Mouse (Mus musculus): ENCODE results near the gene Npcd. TPM values are rescaled to one million over a fixed set of nuclear protein-coding genes. Genes with fewer than 3 reads are reported as not detected.
A peak's percentile ranks its signal among the peaks of the same experiment; 100 is the strongest.

Npcd gene
- total and polyA plus RNA-seq, 3 experiments, result 0.29 to 0.31 (median 0.30) TPM

DNA sequence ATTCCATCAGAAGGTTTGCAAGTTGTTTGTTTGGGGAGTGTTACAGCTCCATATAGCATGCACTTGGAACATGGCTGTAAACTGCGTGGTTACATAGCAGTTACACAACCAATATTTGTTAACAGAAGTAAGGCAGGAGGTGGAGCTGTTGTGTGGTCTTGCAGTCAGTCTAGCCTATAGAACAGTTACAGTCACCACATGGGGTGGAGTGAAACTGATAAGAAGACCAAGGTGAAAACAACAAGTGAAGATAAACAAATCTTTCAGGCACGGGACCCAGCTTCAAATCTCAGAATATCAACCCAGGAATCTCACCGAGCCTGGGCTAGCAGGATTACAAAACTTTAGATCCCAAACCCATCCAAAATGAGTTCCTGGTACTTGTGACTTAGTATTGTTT, 93.3 kb downstream of the Npcd start:
- intact Hi-C loops (cut with DNase I), result loop anchor here (5.0 to 10.0 kb wide), 2 partner anchors 83 to 334 kb away; partner anchors contain the start of genes Cby1 and Fam227a
- Histone ChIP-seq H3K27me3 (ENCODE audit: control insufficient read depth, insufficient read depth, low read length) (no peaks in the 10 kb centered on the region), H3K27ac (peak overlapping the region; percentile 98), H3K79me2 (replicated peaks; ENCODE audit: control insufficient read depth, insufficient read depth, low read length) (no peaks in the 10 kb centered on the region), H3K4me3 (peak overlapping the region; percentile 11; the same call in 1 of the 2 replicates), H3K4me1 (ENCODE audit: control insufficient read depth, insufficient read depth, low read length) (peaks cover 14% of the 10 kb centered on the region), H3K36me3 (ENCODE audit: control insufficient read depth, insufficient read depth, low read length) (peaks cover 3% of the 10 kb centered on the region; the same call in 1 of the 2 replicates), H3K9ac (ENCODE audit: low read depth, low read length) (no peak overlapping the region)
- TF ChIP-seq POLR2A (IDR thresholded peaks at IDR 0.05; ENCODE audit: insufficient read depth, low read depth, low read length) (no peak), CTCF (IDR thresholded peaks at IDR 0.05) (no peak), EP300 (IDR thresholded peaks at IDR 0.05; ENCODE audit: insufficient read depth, low read depth, low read length) (no peak)
- no peak for DNase-seq
- WGBS, result 57% methylated on average over 3 of the region's 3 CpGs

Other genes starting within 250 kb of the Npcd start
- gene Dmc1, start 229.1 kb downstream of the Npcd start, total RNA-seq (2021), result not detected
- 0.12 TPM in 1 of 2 replicates, not detected in the other for gene Dmc1, start 229.1 kb downstream of the Npcd start, polyA plus RNA-seq (2012; rRNA removed)
- under 1 TPM; 0.75 to 0.84 TPM for gene Fam227a, start 175.3 kb downstream of the Npcd start, total RNA-seq (2021)
- gene Fam227a, start 175.3 kb downstream of the Npcd start, polyA plus RNA-seq (2012; rRNA removed), result 1.2 and 1.4 TPM in 2 replicates
- gene Cby1, start 175.0 kb downstream of the Npcd start, total RNA-seq (2021), result 10 to 100 TPM; 18.6 to 19.3 TPM
- 10.1 and 13.8 TPM in 2 replicates for gene Cby1, start 175.0 kb downstream of the Npcd start, polyA plus RNA-seq (2012; rRNA removed)
- gene Tomm22, start 163.4 kb downstream of the Npcd start, total RNA-seq (2021), result 100 to 1,000 TPM in 1 of 2 experiments, 10 to 100 TPM in 1; 99.8 to 109 TPM
- gene Tomm22, start 163.4 kb downstream of the Npcd start, polyA plus RNA-seq (2012; rRNA removed), result 57.8 and 112 TPM in 2 replicates
- 10 to 100 TPM; 22.1 to 24.9 TPM for gene Josd1, start 146.3 kb downstream of the Npcd start, total RNA-seq (2021)
- 16.1 and 25.6 TPM in 2 replicates for gene Josd1, start 146.3 kb downstream of the Npcd start, polyA plus RNA-seq (2012; rRNA removed)
- 10 to 100 TPM; 26.9 to 30.1 TPM for gene Gtpbp1, start 143.4 kb downstream of the Npcd start, total RNA-seq (2021)
- 27.0 and 30.5 TPM in 2 replicates for gene Gtpbp1, start 143.4 kb downstream of the Npcd start, polyA plus RNA-seq (2012; rRNA removed)
- gene Sun2, start 91.7 kb downstream of the Npcd start, total RNA-seq (2021), result 10 to 100 TPM; 83.3 to 96.7 TPM
- 57.9 and 69.2 TPM in 2 replicates for gene Sun2, start 91.7 kb downstream of the Npcd start, polyA plus RNA-seq (2012; rRNA removed)
- gene Dnal4, start 56.4 kb downstream of the Npcd start, total RNA-seq (2021), result 10 to 100 TPM; 19.3 to 21.7 TPM
- gene Dnal4, start 56.4 kb downstream of the Npcd start, polyA plus RNA-seq (2012; rRNA removed), result 43.0 and 46.8 TPM in 2 replicates
- 1 to 10 TPM; 1.5 to 1.7 TPM for gene Nptxr, start 29.5 kb downstream of the Npcd start, total RNA-seq (2021)
- 1.3 and 1.6 TPM in 2 replicates for gene Nptxr, start 29.5 kb downstream of the Npcd start, polyA plus RNA-seq (2012; rRNA removed)
- 10 to 100 TPM; 21.1 to 21.3 TPM for gene Cbx6, start 451 bp upstream of the Npcd start, total RNA-seq (2021)
- gene Cbx6, start 451 bp upstream of the Npcd start, polyA plus RNA-seq (2012; rRNA removed), result 22.9 and 24.1 TPM in 2 replicates
- 1 to 10 TPM; 6.8 to 7.1 TPM for gene Apobec3, start 57.4 kb upstream of the Npcd start, total RNA-seq (2021)
- gene Apobec3, start 57.4 kb upstream of the Npcd start, polyA plus RNA-seq (2012; rRNA removed), result 13.9 and 16.3 TPM in 2 replicates
- 10 to 100 TPM; 18.9 to 21.7 TPM for gene Cbx7, start 136.9 kb upstream of the Npcd start, total RNA-seq (2021)
- gene Cbx7, start 136.9 kb upstream of the Npcd start, polyA plus RNA-seq (2012; rRNA removed), result 21.4 and 31.6 TPM in 2 replicates
- gene Pdgfb, start 180.7 kb upstream of the Npcd start, total RNA-seq (2021), result 10 to 100 TPM; 27.1 to 27.3 TPM
- gene Pdgfb, start 180.7 kb upstream of the Npcd start, polyA plus RNA-seq (2012; rRNA removed), result 32.6 and 45.1 TPM in 2 replicates

Measured in heart, adult 2 months (tissue).